Mouse (Mus musculus): ENCODE results near the gene Insig2.

DNA sequence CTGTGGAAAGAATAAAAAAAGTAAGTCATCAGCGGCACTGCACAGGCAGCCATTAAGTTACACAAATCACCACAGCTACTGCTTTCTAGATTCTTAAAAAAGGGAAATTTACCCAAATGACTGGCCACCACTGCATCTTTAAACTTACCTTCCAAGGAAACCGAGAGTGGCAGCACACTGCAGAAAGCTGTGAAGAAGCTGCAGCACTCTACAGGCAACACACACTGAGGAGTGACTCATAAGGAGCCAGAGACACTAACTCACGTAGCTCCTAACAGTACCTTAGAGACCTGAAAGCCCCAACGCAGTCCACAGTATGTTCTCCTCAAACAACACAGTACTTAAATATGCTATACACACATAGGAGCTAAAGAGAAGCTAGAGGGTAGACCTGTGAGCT lies 20.1 kb downstream of the Insig2 start:
- TF ChIP-seq CTCF (IDR thresholded peaks at IDR 0.05; ENCODE audit: extremely low read depth, insufficient read depth, insufficient read length, insufficient replicate concordance) (no peak), POLR2A (IDR thresholded peaks at IDR 0.05; ENCODE audit: low read depth, low read length) (no peak)

Data from spleen, adult 2 months (tissue).